Mouse (Mus musculus) left cerebral cortex, postnatal 4 days (tissue): ENCODE data around the gene 4933411K16Rik. TPM values are rescaled to one million over a fixed set of nuclear protein-coding genes. Genes with fewer than 3 reads are reported as not detected.

ENCODE experiments used
- DNase-seq: peaks from one replicate; pipeline ENCODE4 v3.0.0-alpha.2; 2022
- intact Hi-C: fragments of 180-260 bp; cut with DNase I; formaldehyde crosslinking; loops from one replicate; pipeline ENCODE4 v1.15.1; 2025
- total RNA-seq, 2 experiments: library from RNA; stranded (reverse); gene quantifications; 2 replicates each; pipeline ENCODE4 v1.2.3; 2021

Gene 4933411K16Rik
- total RNA-seq, 2 experiments from 2014 or later = 2.2 to 2.6 TPM

DNA sequence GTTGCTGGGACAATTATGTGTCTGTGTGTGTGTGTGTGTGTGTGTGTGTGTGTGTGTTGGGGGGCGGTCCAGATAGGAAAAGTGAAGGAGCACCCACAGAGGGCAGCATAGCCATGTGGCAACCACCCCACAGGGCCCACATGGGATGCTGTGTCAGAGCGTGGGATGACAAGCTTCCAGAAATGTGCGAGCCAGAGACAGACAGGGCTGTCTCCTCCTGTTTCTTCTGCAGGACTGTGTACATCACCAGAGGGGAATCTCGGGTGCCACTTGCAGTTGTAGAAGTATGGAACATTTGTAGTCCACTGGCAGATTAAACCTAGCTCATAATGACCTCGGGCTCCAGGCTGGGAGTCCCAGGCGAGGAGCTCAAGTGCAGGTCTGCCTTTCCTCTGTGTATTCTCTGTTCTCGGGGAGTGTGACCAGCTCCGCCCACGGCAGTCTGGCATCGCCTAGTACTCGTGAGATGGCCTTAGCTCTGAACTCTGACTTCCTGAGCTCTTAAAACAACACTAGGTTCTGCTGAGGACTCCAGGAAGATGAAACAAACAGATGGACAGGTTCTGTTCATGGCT is 17.1 kb upstream of the 4933411K16Rik start:
- DNase-seq = no peak

DNA sequence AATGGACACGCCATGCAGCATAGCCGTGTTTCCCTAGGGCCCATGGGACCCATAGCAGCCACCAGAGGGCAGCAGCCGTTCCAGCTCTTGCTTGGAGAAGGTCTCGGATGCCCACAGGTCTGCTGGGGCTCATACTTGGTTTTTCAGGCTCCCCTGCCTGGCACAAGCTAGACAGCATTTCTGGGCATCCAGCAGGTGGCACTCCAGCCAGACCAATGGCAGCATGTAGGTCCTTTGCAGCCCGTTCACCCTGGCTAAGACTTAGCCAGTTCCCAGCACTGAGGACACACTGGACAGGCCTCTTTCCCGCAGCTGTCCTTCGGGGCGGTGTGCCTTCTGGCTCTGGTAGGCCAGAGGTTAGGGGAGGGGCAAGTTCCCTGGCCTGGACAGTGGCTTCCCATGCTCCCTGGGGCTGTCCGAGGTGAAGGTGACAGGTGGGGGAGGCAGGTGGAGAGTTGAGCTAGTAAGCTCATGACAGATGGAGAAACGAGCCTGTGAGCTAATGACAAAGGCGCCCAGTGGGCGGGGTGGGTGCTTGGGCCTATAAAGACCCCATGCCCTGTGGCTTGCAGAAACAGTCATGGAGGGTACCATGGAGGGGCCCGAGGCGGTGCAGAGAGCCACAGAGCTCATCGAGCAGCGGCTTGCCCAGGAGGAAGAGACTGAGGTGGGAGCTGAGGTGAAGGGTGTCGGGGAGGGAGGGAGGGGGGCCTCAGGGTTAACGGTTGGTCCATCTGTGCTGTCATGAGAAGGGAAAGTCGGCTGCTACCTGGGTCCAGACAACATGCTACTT is 16.4 kb upstream of the 4933411K16Rik start, which contains the start of gene Ankrd2:
Ankrd2 (plus strand) TSS at position 545 of the 793 bp plus-strand sequence.
- intact Hi-C loops = no loop called here

More for the DNA sequence above, 17.1 kb upstream of the 4933411K16Rik start:
- intact Hi-C loops = no loop called here

DNA sequence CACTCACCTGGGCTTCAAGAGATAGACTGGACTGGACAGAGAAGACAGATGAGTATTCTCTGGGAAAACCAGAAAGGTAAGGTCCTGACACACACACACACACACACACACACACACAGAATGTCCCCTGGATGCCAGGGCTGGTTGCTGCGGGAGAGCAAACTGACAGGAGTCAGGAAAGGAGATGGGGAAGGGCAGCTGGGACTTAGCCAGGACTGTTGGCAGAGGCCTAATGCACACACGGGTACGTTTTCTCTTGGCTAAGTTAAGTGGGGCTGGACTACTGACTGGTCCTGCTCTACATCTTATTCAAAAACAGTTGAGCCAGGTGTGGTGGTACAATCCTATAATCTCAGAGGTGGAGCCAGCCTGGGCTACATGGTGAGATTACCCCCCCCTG is 15.7 kb upstream of the 4933411K16Rik start:
- intact Hi-C loops = no loop called here
- DNase-seq = no peak

More for the DNA sequence above, 16.4 kb upstream of the 4933411K16Rik start, which contains the start of gene Ankrd2:
- peak; percentile 92 for DNase-seq

DNA sequence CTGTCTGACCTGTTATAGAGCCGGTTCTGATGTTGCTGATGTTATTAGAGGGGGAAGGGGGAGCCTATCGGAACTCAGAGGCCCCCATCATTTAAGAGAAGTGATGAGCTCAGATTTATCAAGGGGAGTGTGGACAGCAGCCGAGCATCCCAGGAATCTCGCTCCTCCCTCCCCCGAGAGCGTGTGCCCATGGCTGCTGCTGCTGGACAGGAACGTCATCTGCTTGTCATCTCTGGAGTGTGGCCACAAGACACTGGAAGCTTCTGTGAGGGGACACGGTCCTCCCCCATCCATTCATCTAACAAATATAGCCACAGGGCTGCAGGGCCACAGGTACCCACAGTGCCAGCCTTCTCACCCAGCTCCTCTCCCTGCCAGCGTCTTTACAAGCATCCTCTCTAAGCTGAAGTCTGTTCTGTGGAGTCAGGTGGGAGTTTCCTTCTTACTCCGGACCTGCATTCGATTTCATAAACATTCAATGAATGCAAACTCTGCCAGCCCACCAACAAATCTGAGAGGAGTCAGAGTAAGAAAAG is 14.8 kb upstream of the 4933411K16Rik start:
- no peak for DNase-seq
- intact Hi-C loops = no loop called here

DNA sequence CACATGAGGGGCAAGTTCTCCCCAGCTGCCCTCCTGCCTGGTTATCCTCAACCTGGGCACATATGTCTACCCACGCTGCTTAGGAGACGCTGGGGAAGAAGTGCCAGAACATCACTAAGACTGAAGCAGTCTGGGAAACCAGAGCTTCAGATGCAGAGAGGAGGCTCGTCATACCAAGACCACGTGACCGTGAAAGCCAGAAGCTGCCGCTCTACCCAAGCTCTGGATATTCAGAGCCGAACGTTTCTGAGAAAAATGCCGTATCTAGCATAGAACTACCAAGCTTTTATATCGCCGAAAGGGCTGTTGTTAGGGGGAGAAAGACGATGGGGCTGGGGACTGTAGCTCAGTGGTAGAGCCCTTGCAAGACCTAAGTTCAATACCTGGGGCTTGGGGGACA is 13.7 kb upstream of the 4933411K16Rik start:
- DNase-seq = no peak
- intact Hi-C loops = no loop called here

DNA sequence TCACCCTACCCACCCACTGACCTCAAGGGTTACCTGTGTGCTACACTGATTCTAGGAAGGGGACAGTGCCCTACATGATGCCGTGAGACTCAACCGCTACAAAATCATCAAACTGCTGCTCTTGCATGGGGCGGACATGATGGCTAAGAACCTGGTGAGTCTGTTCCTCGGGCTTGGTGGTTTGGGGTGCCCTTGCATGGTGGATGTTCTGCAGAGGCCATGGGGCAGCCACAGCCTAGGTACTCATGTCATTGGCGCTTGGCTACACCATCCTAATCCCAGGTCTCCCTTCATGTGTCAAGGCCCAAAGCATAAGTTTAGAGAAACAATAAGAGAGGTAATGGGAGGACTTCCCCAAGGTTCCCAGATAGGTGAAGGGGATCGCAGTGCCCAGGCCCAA is 8.1 kb upstream of the 4933411K16Rik start:
- intact Hi-C loops = no loop called here
- no peak for DNase-seq

DNA sequence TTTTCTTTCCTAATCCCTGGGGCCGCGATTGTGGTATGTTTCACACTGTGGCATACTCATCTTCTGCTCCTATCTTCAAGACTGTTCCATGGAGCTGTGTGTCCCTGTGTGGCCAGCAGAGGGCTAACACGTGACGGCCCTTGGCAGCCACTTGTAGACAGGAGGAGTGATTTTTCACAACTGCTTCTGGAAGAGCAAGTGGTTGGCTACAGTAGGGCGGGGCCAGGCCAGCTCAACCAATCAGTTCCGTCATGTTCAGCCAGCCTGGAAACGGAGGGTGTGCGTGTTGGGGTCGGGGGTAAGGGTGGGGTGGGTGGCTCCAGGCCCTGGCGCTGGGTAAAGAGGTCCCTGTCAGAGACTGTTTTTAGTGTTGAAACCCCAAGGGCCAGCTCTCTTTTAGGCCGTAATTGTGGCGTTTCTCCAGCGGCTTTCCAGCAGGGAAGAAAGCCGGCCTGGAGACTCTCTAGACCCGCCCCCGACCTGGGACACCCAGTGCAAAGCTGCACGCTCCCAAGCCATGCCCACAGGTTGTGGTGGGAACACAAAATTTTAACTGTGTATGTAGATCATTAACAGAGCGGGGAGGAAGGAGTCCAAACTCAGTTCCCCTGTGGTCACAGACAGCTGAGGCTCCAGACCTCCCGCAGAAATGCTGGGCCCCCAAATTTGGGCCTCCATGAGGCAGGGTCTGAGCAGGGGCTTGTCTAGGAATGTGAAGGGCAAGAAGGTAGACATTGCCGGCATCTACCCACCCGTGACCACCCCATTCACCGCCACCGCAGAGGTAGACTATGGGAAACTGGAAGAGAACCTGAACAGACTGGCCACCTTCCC is 6.6 kb upstream of the 4933411K16Rik start, which contains the start of gene Hoga1:
Hoga1 (plus strand) TSS at position 342 of the 834 bp plus-strand sequence.
- intact Hi-C loops = no loop called here
- DNase-seq = peak; percentile 73

DNA sequence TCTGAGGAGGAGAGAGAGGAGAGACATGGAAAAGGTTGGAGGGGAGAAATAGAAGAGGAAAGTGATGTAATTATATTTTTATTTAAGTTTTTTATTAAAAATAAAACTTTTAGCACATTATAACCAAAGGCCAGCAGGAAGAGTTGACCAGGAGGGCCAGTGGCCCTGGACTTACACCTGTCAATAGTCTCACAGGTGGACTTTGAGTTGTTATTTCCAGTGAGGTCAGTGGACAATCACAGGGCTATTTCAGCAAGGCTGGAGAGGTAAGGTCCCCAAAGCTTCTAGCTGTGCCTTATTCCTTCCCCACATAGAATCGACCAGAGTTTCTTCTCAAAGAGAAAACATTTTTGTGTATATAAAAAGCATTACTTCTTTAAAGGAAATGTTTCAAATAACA is 1.8 kb upstream of the 4933411K16Rik start:
- intact Hi-C loops = no loop called here
- no peak for DNase-seq

DNA sequence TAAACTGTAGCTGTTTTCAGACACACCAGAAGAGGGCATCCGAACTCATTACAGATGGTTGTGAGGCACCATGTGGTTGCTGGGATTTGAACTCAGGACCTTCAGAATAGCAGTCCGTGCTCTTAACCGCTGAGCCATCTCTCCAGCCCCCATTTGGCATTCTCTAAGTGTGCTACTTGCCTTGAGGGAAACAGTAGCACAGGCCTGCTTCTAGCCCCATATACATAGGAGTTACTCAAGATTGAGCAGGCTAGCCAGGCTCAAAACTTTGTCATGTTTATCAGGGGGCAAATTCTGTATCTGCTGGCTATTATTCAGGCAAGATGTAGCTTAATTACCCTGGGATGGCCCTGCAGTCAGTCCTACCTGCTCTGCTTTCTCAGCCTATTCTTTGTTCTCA is 697 bp upstream of the 4933411K16Rik start:
- intact Hi-C loops = no loop called here
- DNase-seq = no peak

DNA sequence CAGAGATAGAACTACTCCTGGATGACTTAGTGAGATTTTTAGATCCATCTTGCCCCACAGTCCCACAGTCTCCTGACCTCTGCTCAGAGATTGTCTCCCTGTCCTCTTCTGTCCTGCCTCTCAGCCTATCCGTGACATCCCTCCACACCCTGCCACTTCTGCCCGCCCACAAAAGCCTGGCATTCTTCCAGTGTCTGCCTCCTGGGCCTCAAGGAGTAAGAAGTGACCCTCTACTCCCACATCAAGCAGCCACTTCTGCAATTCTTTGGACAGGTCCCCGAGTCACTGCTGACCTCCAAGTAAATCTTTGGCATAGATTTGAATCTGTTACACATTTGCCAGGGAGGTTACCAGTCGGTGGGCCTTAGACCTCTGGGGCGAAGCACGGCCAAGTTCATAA is 2.2 kb downstream of the 4933411K16Rik start:
- DNase-seq = no peak
- intact Hi-C loops = no loop called here

DNA sequence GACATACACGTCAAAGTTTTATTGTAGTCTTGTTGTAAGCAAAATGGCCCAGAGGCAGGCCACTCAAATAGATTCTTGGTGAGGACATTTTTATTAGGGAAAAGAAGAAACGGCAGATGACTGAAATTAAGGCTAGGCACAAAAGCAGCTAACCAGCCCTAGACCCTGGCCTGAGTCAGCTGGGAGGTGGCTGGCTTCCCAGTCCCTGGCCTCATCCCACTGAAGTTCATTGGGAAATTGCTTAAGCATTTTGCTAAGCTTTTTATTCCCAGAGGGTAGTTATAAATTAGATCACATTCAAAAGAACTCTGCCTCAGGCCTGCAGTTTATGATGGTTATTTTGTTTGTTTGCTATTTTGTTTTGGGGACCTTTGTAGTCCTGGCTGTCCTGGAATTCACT is 3.8 kb downstream of the 4933411K16Rik start:
- intact Hi-C loops = no loop called here
- no peak for DNase-seq

DNA sequence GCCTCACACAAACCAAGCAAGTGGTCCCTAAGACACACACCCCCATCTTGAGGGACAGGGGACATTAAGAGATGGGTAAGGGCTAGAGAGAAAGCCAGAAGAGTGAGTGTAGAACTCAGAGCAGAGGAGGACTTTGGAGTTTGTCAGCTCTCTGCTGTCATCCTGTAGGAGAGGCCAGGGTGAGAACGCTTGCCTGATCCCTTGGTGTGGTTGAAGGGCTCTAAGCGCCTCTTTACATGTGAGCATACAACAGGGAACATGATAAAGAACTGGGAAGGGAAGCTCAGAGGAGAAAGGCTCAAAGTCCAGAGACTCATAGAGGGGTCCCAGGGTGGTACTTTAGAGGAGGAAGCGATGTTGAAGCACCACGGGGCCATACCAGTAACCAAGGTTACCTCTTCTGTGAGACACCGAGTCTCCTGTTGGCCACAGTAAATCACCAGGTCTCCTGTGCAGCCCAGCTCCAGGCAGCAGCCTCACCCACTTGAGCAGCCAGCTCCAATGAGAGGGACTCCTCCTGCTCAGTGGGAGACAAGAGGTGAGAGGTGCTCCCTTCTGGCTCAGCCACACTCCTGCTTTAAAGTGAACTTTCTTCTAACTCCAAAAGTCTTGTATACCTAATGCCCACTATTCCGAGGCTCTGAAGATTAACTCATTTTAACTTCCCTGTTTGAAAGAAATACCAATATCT is 4.8 kb downstream of the 4933411K16Rik start:
- no peak for DNase-seq
- intact Hi-C loops = no loop called here

DNA sequence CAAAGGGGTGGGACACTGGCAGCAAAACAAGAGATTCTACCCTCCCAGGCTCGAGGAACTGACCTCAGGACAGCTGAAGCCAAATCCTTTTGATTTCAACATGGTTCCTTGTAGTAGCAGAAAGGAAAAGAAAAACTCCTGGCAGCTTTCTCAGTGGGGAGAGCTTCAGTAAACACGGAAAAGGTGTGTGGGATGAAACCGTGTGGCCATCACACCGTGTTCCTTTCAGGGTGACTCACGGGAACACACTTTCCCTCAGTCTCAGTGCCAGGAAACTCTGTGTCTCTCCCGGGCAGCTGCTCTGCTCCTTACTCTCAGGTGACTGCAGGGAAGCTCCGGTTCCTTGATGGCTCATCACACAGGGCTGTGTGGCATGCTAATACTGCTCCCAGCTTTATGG is 6.4 kb downstream of the 4933411K16Rik start:
- no peak for DNase-seq
- intact Hi-C loops = no loop called here

DNA sequence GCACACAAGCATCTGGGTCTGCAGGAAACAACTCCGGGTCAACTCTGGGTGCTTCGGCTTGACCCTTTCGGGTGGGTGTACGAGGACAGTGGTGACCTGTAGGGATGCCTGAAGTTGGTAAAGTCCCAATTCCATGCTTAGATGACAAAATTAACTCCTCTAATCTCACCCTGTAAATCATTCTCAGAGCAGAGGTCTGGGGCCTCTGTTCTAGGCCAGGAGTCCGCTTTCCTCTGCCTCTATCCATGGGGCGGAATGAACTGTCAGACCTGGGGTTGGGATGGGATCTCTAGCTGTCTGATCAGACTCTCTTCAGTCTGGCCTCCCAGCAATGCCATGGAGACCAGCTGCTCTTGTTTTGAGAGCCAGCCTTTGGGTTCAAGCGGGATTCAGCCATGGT is 9.4 kb downstream of the 4933411K16Rik start:
- intact Hi-C loops = no loop called here
- no peak for DNase-seq

DNA sequence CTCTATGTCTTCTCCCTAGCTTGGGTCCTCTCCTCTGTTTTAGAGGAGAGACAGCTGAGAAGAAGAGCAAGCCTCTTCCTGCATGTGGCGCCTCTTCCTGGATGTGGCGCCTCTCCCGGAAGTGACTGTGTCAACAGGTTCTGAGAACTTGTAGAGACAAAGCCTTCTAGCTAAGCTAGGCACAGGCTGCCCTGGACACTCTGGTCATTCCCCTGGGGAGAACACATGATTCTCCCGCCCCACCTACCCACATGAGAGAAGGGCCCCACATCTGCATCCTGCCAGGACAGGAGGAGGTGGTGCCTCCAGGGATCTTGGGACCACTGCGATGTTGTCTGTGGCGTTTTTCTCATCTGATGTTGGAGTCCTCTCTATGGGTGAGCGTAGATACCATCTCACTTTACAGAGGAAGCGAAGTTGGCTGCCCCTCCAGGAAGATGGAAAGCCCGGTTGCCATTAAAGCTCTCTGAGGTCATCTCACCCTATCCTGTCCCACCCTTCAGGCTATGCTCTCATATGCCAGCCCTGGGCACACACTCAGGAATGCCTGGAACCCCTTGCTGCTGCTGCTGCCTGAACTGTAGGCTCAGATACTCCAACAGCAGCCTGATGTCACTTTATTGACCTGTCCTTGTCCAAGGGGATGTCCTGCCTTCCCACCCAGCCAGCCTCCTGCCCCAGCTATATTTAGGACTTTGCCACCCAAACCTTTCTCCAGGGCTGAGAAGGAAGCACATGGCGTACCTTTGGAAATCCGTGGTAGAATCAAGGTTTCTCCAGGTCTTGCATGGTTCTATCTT is 16.6 kb downstream of the 4933411K16Rik start:
- intact Hi-C loops = no loop called here
- DNase-seq = no peak

DNA sequence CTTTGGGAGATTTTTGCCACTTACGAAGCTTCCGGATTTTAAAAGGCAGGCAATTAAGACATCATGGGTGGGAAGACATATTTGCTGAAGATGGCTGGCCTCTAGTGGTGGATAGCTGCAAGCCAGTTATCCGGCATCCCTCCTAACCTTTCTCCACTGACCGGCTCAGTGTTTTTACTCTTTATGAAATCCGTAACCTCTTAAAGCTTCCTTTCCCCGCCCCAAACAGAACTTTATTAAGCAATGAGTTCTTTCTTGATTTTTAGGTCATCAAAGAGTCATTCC is 17.1 kb downstream of the 4933411K16Rik start:
- peak; percentile 26 for DNase-seq
- intact Hi-C loops = no loop called here

DNA sequence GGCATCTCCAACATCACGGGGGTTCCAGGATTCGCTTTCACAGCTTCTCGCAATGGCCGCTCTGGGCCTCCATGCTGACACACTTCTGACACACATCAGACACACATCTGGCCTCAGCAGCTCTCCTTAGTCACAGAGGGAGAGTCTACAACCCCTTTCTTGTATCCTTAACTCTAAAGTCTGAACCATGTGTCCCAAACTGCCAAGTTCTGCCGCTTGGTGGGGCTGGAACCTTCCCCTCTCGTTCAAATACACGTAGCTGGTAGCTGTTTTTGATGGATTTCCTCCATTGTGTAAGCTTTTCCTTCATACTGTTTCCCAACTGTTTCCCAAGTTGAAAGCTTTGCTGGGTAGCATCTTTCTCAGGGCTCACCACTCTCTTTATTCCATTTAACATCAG is 19.2 kb downstream of the 4933411K16Rik start:
- intact Hi-C loops = no loop called here
- DNase-seq = no peak

DNA sequence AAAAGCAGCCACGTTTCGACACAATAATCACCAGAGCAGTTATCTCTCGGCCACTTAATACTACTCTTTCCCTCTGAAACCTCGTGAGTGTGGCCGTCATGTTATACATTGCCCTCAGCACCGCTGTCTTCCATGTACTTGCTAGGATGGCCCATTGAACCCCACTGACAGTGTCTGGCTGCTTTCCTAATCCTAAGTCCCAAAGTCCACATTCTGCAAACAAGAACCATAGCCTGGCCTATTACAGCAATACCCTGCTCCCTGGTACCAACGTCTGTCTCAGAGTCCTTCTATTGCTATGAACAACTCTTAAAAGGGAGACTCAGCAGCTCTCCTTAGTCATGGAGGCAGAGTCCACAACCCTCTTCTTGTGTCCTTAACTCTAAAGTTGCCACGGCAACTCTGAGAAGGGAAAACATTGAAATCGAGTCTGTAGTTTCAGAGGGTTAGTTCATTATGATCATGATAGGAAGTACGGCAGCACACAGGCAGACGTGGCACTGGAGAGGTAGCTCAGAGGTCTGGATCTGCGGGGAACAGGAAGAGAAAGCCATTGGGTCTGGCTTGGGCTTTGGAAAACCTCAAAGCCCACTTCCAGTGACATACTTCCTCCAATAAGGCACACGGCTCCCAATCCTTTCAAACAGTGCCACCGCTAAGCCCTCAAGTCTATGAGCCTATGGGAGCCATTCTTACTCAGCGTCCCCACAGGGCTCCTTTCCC is 20.0 kb downstream of the 4933411K16Rik start:
- intact Hi-C loops = no loop called here
- no peak for DNase-seq

DNA sequence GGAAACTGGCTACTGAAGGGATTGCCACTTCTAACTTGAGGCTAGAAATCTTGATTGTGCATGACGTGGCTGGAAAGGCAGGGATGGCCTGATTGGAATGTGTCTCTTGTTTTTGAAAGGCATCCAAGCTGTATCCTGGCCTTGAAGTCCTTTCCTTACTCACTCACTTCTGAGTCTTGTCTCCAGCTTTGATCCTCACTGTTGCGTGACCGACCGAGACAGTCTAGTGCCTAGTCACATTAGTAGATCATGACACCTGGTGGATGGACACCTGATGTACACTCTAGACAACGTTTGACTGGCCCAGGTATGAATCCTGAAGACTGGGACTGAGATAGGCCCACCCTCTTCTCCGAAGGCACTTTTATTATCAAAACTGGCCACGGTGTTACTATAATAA is 20.8 kb downstream of the 4933411K16Rik start:
- intact Hi-C loops = no loop called here
- DNase-seq = no peak
